16 mouse cellular contexts compared by ENCODE assay signal in genomic region chr13:80611937-80612336, GRCm38 (mm10).
"Had no signal": no experiment of that assay in that cellular context is flagged by ENCODE, and none has a peak within 500 bp of the region (broad histone marks: within the 10 kb centered on the region; RNA-seq: fewer than 3 reads in every experiment).

No protein-coding gene starts in this region.

- DNase-seq: kidney, adult 18-20 months; kidney, postnatal 10 days; kidney, postnatal 4 days; liver; liver, embryonic 13.5 days; liver, postnatal 0 days; lung, postnatal 14 days; thymus, adult 2 months; thymus, postnatal 25 days had no signal

- H3K27ac ChIP-seq: limb, embryonic 12.5 days; liver, embryonic 13.5 days; lung, embryonic 15.5 days; macrophage; midbrain, embryonic 15.5 days; neural tube, embryonic 12.5 days; stomach, embryonic 15.5 days had no signal

- ATAC-seq: liver, postnatal 0 days; midbrain, embryonic 15.5 days had no signal

- H3K27me3 ChIP-seq: limb, embryonic 12.5 days; liver, embryonic 13.5 days; lung, embryonic 15.5 days; megakaryocyte, embryonic 14.5 days; midbrain, embryonic 15.5 days; neural tube, embryonic 12.5 days; stomach, embryonic 15.5 days had no signal

- H3K4me1 ChIP-seq: limb, embryonic 12.5 days; liver, embryonic 13.5 days; lung, embryonic 15.5 days; megakaryocyte, embryonic 14.5 days; neural tube, embryonic 12.5 days; stomach, embryonic 15.5 days had no signal

- H3K4me3 ChIP-seq: limb, embryonic 12.5 days; liver, embryonic 13.5 days; lung, embryonic 15.5 days; megakaryocyte, embryonic 14.5 days; midbrain, embryonic 15.5 days; neural tube, embryonic 12.5 days; stomach, embryonic 15.5 days had no signal
